Mouse (Mus musculus) heart, embryonic 16.5 days (tissue): Measurements from ENCODE around the gene Mok. TPM values are rescaled to one million over a fixed set of nuclear protein-coding genes. Genes with fewer than 3 reads are reported as not detected.

Source experiments
- ATAC-seq: fragments of 200-750 bp; cut with Nextera tagmentation; replicated peaks from 2 replicates; pipeline ENCODE4 v1.8.0; 2017; ENCODE audit warnings: moderate number of reproducible peaks; ENCODE audit not compliant: insufficient read depth, low FRiP score; ENCODE audit errors: extremely low read depth
- H3K27ac ChIP-seq: fragments of 300-500 bp; sonication (generic); 2 replicates; pipeline ENCODE4 v1.5.1; 2014; ENCODE audit warnings: mild to moderate bottlenecking, low read length, control low read depth, moderate library complexity
- H3K27me3 ChIP-seq: fragments of 300-500 bp; sonication (generic); 2 replicates; pipeline ENCODE4 v1.6.1; 2014; ENCODE audit warnings: low read length, mixed read lengths; ENCODE audit not compliant: control insufficient read depth, insufficient read depth
- H3K36me3 ChIP-seq: fragments of 300-500 bp; sonication (generic); 2 replicates; pipeline ENCODE4 v1.6.1; 2014; ENCODE audit not compliant: control insufficient read depth, insufficient read depth
- H3K4me1 ChIP-seq: fragments of 300-500 bp; sonication (generic); 2 replicates; pipeline ENCODE4 v1.6.1; 2014; ENCODE audit warnings: low read length, mixed read lengths; ENCODE audit not compliant: control insufficient read depth, insufficient read depth
- H3K4me2 ChIP-seq: fragments of 300-500 bp; sonication (generic); 2 replicates; pipeline ENCODE4 v1.6.1; 2014; ENCODE audit warnings: low read depth, mild to moderate bottlenecking, control low read depth, low read length
- H3K4me3 ChIP-seq: fragments of 300-500 bp; sonication (generic); 2 replicates; pipeline ENCODE4 v1.5.1; 2014; ENCODE audit warnings: mild to moderate bottlenecking, control low read depth, low read length
- H3K9ac ChIP-seq: fragments of 300-500 bp; sonication (generic); 2 replicates; pipeline ENCODE4 v1.6.1; 2014; ENCODE audit warnings: low read length, control low read depth
- H3K9me3 ChIP-seq: fragments of 300-500 bp; sonication (generic); replicated peaks from 2 replicates; pipeline ENCODE4 v1.6.1; 2016; ENCODE audit warnings: low read length; ENCODE audit not compliant: control insufficient read depth
- WGBS: fragments of 180-500 bp; shearing (Covaris S2); extraction: QIAGEN DNeasy Blood & Tissue Kit; methylation state at CpG from one replicate; pipeline ENCODE4 v1.1.7; 2014; 5-methylcytosine and 5-hydroxymethylcytosine counted together
- polyA plus RNA-seq: library from polyadenylated mRNA; unstranded; fragments of >200 nt; fragmentation: Nextera tagmentation; extraction: Ambion mirVana; gene quantifications from 2 replicates; pipeline ENCODE4 v1.2.1, GENCODE M21; 2015

The Mok gene
- polyA plus RNA-seq, 1 experiment from 2014 or later = 3.9 TPM

DNA sequence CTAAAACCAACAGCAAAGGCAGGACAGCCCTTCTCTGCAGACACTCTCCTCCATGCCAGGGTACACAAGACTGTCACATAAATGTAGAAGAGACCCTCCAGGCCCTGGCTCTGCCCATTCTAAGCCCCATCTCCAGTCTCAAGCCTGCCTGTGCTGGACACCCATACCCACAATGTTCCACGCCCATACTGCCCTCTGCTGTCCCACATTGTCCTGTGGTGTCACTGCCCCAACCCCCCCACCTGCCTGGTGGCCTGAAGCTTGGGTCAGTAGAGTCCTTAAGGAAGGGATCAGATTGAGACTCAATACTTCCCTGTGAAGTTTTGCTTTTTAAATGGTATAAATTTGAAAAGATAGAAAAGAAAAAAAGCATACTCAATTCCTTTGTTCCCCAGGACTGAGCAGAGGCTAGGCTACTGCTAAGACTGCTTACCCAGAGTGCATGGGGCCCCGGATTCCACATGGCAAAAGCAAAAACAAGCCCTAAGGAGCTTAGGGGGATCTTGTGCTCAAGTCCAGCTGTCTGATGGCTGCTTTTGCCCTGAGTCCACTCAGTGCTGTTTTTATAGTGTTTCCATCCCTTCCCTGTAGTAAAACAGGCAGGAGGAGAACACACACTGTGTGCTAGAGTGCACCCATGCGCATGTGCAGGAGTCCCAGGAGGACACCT, 34.3 kb downstream of the Mok start:
- Histone ChIP-seq H3K27me3 (no peaks in the 10 kb centered on the region), H3K4me2 (no peak overlapping the region), H3K9me3 (no peaks in the 10 kb centered on the region), H3K27ac (no peak overlapping the region), H3K4me3 (no peak overlapping the region), H3K9ac (no peak overlapping the region), H3K4me1 (peaks cover 19% of the 10 kb centered on the region), H3K36me3 (no peaks in the 10 kb centered on the region)
- ATAC-seq = no peak
- 85% methylated on average over 3 of the region's 3 CpGs for WGBS

DNA sequence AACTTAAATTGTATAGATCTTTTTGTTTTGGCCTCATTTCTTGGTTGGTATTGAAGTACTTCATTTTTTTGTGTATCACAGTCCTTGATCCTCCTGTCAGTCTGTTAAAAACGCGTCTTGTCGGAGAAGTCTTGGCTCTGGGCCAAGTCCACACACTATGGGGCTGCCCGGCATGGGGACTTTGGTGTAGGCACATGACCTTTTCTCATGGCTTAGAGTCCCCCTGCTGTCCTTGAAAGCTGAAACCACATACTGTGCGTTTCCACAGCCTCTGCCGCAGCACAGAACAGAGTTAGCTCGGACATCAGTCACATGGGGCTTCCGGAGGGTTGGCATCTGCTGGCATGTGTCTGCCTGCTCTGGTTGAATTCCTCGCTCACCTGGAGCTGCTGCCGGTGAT, 36.5 kb downstream of the Mok start:
- Histone ChIP-seq H3K4me2 (peak overlapping the region; percentile 19; the same call in 1 of the 2 replicates), H3K4me1 (peaks cover 19% of the 10 kb centered on the region), H3K27me3 (no peaks in the 10 kb centered on the region), H3K27ac (peak overlapping the region; percentile 78), H3K4me3 (no peak overlapping the region), H3K9me3 (no peaks in the 10 kb centered on the region), H3K9ac (no peak overlapping the region), H3K36me3 (no peaks in the 10 kb centered on the region)
- WGBS = 26% methylated on average over 10 of the region's 10 CpGs
- peak; percentile 86 for ATAC-seq

GRCm38 (mm10) chr12:110802674-110803297, 38.0 kb downstream of the Mok start:
- H3K4me3 ChIP-seq = no peak overlapping the region
- H3K27me3 ChIP-seq = no peaks in the 10 kb centered on the region
- no peak for ATAC-seq
- H3K9me3 ChIP-seq = no peaks in the 10 kb centered on the region
- WGBS = 76% methylated on average over 5 of the region's 5 CpGs
- H3K27ac ChIP-seq = no peak overlapping the region
- H3K4me2 ChIP-seq = no peak overlapping the region
- H3K4me1 ChIP-seq = peaks cover 22% of the 10 kb centered on the region
- no peaks in the 10 kb centered on the region for H3K36me3 ChIP-seq
- no peak overlapping the region for H3K9ac ChIP-seq

DNA sequence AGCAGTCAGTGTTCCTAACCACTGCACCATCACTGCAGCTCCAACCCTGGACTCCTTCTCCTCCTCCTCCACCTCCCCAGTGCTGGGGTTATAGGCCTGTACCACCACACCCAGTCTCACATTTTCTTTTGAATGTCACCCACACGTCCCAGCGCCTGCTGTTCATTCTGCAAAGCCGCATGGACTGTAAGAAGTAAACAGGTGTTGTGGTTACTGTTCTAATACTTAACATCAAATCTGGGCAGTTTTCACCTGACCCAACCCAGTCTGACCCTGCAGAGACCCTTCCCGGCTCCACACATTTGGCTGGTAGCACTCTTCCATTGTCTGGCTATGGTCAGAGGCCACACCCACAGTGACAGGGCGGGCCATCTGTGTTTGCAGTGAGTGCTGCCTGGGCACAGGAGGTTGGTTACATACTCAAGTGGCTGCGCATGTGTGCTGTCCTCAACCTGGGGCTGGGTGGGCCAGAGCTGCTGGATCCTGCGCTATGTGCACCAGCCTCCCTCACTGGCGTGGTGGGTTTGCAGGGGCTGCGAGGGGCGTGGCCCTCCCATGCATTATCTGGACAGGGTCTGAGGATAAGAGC, 38.8 kb downstream of the Mok start:
- Histone ChIP-seq H3K9ac (no peak overlapping the region), H3K36me3 (no peaks in the 10 kb centered on the region), H3K27me3 (no peaks in the 10 kb centered on the region), H3K4me3 (no peak overlapping the region), H3K4me1 (peaks cover 25% of the 10 kb centered on the region), H3K9me3 (no peaks in the 10 kb centered on the region), H3K4me2 (no peak overlapping the region), H3K27ac (no peak overlapping the region)
- 72% methylated on average over 10 of the region's 10 CpGs for whole genome bisulfite sequencing
- no peak for ATAC-seq

DNA sequence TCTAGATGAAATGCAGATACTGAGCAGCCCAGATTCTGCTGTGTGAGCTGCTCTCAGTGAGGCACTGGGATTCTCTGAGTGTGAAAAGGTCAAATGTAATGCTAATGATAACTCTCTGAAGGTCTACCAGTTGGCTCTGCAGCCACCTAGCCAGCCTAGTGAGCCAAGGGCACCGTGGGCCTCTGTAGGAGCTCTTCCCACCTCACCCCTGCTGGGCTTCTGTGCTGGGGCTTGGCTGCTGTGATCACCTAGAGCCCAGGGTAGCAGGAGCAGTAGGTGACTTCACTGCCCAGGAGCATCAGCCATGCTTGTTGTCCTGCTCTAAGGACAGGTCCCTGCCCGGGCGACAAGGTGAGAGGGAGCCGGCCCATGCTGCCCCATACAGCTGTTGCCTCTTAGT, 41.5 kb downstream of the Mok start:
- no peak overlapping the region for H3K4me2 ChIP-seq
- H3K27me3 ChIP-seq = no peaks in the 10 kb centered on the region
- no peak overlapping the region for H3K9ac ChIP-seq
- ATAC-seq = no peak
- H3K9me3 ChIP-seq = no peaks in the 10 kb centered on the region
- no peaks in the 10 kb centered on the region for H3K36me3 ChIP-seq
- no peak overlapping the region for H3K4me3 ChIP-seq
- peaks cover 22% of the 10 kb centered on the region for H3K4me1 ChIP-seq
- WGBS = 77% methylated on average over 4 of the region's 4 CpGs
- H3K27ac ChIP-seq = no peak overlapping the region

GRCm38 (mm10) chr12:110797842-110798431, 42.8 kb downstream of the Mok start:
- Histone ChIP-seq H3K36me3 (no peaks in the 10 kb centered on the region), H3K27me3 (no peaks in the 10 kb centered on the region), H3K9ac (no peak overlapping the region), H3K27ac (peak overlapping the region; percentile 62), H3K4me2 (no peak overlapping the region), H3K4me3 (no peak overlapping the region), H3K9me3 (no peaks in the 10 kb centered on the region), H3K4me1 (peaks cover 19% of the 10 kb centered on the region)
- ATAC-seq = 0 out of 2 replicates have a peak, but pooled peaks have one; percentile 19
- 69% methylated on average over 10 of the region's 10 CpGs for WGBS

- Histone ChIP-seq H3K4me2 (no peak overlapping the region), H3K4me1 (peaks cover 13% of the 10 kb centered on the region), H3K27me3 (no peaks in the 10 kb centered on the region), H3K36me3 (no peaks in the 10 kb centered on the region), H3K9me3 (no peaks in the 10 kb centered on the region), H3K9ac (no peak overlapping the region), H3K4me3 (no peak overlapping the region), H3K27ac (peak overlapping the region; percentile 62; the same call in 1 of the 2 replicates)
- ATAC-seq = no peak
- WGBS = 82% methylated on average over 6 of the region's 6 CpGs
Measured at GRCm38 (mm10) chr12:110797202-110797601, 43.5 kb downstream of the Mok start.

- no peak for ATAC-seq
- 70% methylated on average over 6 of the region's 6 CpGs for WGBS
- Histone ChIP-seq H3K9ac (no peak overlapping the region), H3K4me1 (peaks cover 9% of the 10 kb centered on the region), H3K27me3 (no peaks in the 10 kb centered on the region), H3K4me3 (no peak overlapping the region), H3K36me3 (no peaks in the 10 kb centered on the region), H3K27ac (no peak overlapping the region), H3K4me2 (no peak overlapping the region), H3K9me3 (no peaks in the 10 kb centered on the region)
Measured at GRCm38 (mm10) chr12:110796748-110797147, 44.0 kb downstream of the Mok start.

DNA sequence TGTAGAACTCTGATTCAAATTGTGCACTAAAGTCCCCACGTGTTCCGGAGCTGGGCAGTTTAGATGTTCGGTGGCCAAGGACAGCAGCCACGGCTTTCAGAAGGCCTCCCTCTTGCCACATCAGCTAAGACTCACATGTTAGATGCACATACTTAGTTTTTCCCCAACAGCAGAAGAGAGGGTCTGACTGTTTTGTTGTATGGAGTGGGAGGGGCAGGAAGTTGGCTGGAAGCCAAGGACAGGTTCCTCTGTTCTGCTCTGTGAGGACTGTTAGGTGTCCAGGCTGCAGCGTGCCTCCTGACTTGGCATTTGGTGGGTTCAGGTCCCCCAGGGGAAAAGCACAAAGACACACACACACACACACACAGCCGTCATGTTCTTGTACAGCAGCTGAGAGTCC, 45.7 kb downstream of the Mok start:
- no peaks in the 10 kb centered on the region for H3K9me3 ChIP-seq
- no peak overlapping the region for H3K4me3 ChIP-seq
- WGBS = 74% methylated on average over 6 of the region's 6 CpGs
- ATAC-seq = no peak
- peaks cover 14% of the 10 kb centered on the region for H3K4me1 ChIP-seq
- no peak overlapping the region for H3K9ac ChIP-seq
- no peaks in the 10 kb centered on the region for H3K27me3 ChIP-seq
- no peak overlapping the region for H3K27ac ChIP-seq
- no peak overlapping the region for H3K4me2 ChIP-seq
- H3K36me3 ChIP-seq = no peaks in the 10 kb centered on the region
